Mouse (Mus musculus) liver, postnatal 0 days (tissue): ENCODE results near the gene 1700020D05Rik. TPM values are rescaled to one million over a fixed set of nuclear protein-coding genes. Genes with fewer than 3 reads are reported as not detected.

Experiments used
- ATAC-seq: fragments of 200-750 bp; cut with Nextera tagmentation; 2 replicates; pipeline ENCODE4 v1.8.0; 2017; ENCODE audit warnings: mild to moderate bottlenecking, moderate library complexity
- DNase-seq: peaks from one replicate; pipeline ENCODE4 v3.0.0-alpha.2; 2016
- H3K27ac ChIP-seq: fragments of 300-500 bp; sonication (generic); 2 replicates; pipeline ENCODE4 v1.5.1; 2014; ENCODE audit warnings: antibody characterized with exemption, moderate library complexity, mild to moderate bottlenecking, low read depth
- H3K27me3 ChIP-seq: fragments of 300-500 bp; sonication (generic); 2 replicates; pipeline ENCODE4 v1.6.1; 2014; ENCODE audit warnings: low read length, control low read depth, mixed read lengths; ENCODE audit not compliant: insufficient read depth
- H3K36me3 ChIP-seq: fragments of 300-500 bp; sonication (generic); replicated peaks from 2 replicates; pipeline ENCODE4 v1.6.1; 2014; ENCODE audit warnings: mild to moderate bottlenecking, control low read depth, low read length, moderate library complexity, mixed read lengths; ENCODE audit not compliant: insufficient read depth
- H3K4me1 ChIP-seq: fragments of 300-500 bp; sonication (generic); 2 replicates; pipeline ENCODE4 v1.6.1; 2014; ENCODE audit warnings: antibody characterized with exemption, mild to moderate bottlenecking, control low read depth; ENCODE audit not compliant: insufficient read depth
- H3K4me2 ChIP-seq: fragments of 300-500 bp; sonication (generic); 2 replicates; pipeline ENCODE4 v1.6.1; 2014; ENCODE audit warnings: low read depth, mild to moderate bottlenecking, low read length, moderate library complexity, mixed read lengths
- H3K4me3 ChIP-seq: fragments of 300-500 bp; sonication (generic); 2 replicates; pipeline ENCODE4 v1.5.1; 2014; ENCODE audit warnings: low read depth, low read length
- H3K9ac ChIP-seq: fragments of 300-500 bp; sonication (generic); replicated peaks from 2 replicates; pipeline ENCODE4 v1.6.1; 2014; ENCODE audit warnings: mild to moderate bottlenecking, moderate library complexity
- H3K9me3 ChIP-seq: fragments of 300-500 bp; sonication (generic); 2 replicates; pipeline ENCODE4 v1.6.1; 2016; ENCODE audit warnings: mild to moderate bottlenecking, control low read depth, low read length, mixed read lengths
- CTCF ChIP-seq: sonication (generic); IDR thresholded peaks from 2 replicates; pipeline ENCODE4 v1.5.1; 2016; ENCODE audit warnings: antibody characterized with exemption, low read depth
- EP300 ChIP-seq: IDR thresholded peaks from 2 replicates; pipeline ENCODE4 v1.6.1; 2016; ENCODE audit warnings: antibody characterized with exemption, low read depth, mild to moderate bottlenecking
- WGBS: fragments of 180-500 bp; shearing (Covaris S2); extraction: QIAGEN DNeasy Blood & Tissue Kit; methylation state at CpG from one replicate; pipeline ENCODE4 v1.1.7; 2014; ENCODE audit not compliant: insufficient replicate concordance; 5-methylcytosine and 5-hydroxymethylcytosine counted together
- polyA plus RNA-seq: library from polyadenylated mRNA; unstranded; fragments of >200 nt; fragmentation: Nextera tagmentation; extraction: Ambion mirVana; gene quantifications from 2 replicates; pipeline ENCODE4 v1.2.1, GENCODE M21; 2015

The 1700020D05Rik gene
- not detected in 2 replicates for polyA plus RNA-seq

DNA sequence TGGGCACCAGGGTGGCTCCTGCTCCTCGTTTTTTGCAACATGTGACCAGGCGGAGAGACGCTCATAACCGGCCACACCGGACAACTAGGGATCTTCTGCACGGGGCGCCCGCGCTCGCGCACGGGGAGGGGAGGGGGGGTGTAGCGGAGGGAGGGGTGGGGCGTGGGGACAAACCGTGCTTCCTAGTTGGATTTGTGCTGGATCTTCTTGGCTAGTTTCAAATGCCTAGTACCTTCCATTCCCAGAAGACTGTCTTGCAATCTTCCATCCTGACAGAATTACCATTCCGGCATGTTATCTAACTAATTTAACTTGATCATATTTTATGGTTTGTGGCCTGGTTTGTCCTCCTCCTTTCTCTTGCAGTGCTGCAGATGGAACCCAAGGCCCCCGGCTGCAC, at the start of gene 1700020D05Rik:
1700020D05Rik (minus strand) TSS at position 101 of the 400 bp plus-strand sequence.
- Histone ChIP-seq H3K4me3 (no peak within 1 kb of the TSS), H3K27me3 (no peaks in the 10 kb centered on the region), H3K36me3 (no peaks in the 10 kb centered on the region), H3K27ac (no peak within 1 kb of the TSS), H3K4me1 (no peaks in the 10 kb centered on the region), H3K4me2 (no peak within 1 kb of the TSS), H3K9ac (no peak within 1 kb of the TSS), H3K9me3 (no peaks in the 10 kb centered on the region)
- no peak for ATAC-seq
- no peak for DNase-seq
- TF ChIP-seq CTCF, result no peak
- TF ChIP-seq EP300, result no peak
- 83% methylated on average over 17 of the region's 17 CpGs for WGBS

DNA sequence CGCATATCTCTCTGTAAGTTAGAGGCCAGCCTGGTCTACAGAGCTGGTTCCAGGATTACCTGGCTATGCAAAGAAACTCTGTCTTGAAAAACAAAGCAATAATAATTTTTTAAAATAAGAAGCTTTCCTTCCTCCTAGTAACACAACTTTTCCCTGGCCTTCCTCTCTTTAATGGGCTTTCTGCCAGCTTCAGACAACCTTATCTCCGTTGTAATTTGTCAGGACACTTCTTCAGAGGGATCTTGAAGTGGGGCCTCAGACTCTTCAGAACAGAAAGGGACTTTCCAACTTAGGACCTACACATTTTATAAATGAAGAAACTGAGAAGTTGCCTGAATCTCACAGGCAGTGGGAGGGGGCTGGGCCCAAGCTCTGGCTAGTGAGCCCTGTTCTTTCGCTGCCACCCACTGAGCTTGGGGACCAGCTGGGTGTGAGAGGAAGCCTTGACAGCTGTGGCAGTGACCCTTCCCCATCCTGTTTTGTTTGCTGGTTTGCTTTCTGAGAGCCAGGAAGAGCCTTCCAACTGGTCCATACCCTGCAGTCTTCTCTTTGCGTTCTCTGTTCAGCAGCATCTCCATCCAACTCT, 44.0 kb upstream of the 1700020D05Rik start:
- H3K27ac ChIP-seq, result no peak overlapping the region
- no peaks in the 10 kb centered on the region for H3K27me3 ChIP-seq
- no peaks in the 10 kb centered on the region for H3K4me1 ChIP-seq
- no peak overlapping the region for H3K4me3 ChIP-seq
- no peak overlapping the region for H3K4me2 ChIP-seq
- WGBS, result 57% methylated on average over 4 of the region's 4 CpGs
- no peaks in the 10 kb centered on the region for H3K36me3 ChIP-seq
- no peak for ATAC-seq
- H3K9me3 ChIP-seq, result no peaks in the 10 kb centered on the region
- TF ChIP-seq CTCF (no peak), EP300 (no peak)
- DNase-seq, result no peak
- no peak overlapping the region for H3K9ac ChIP-seq

DNA sequence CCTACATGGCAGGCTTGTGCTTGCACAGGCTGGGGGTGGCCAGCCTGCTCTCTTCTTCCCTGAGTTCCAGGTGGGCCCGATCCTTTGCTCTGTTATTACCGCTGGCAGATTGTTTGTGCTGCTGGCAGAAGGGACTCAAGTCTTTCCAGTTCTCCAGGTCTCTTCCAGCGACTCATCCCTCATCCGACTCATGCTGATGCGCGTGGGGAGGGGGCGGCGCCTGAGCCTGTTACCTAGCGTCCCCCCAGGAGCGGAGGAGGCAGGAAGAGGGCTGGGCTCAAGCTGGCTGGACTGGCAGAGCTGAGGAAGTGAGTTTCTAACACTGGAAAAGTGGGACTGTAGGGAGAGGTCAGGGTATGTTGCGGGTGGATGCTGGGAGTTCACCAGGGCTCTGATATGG, 40.4 kb upstream of the 1700020D05Rik start:
- WGBS, result 69% methylated on average over 11 of the region's 11 CpGs
- H3K4me1 ChIP-seq, result no peaks in the 10 kb centered on the region
- no peak overlapping the region for H3K4me3 ChIP-seq
- no peak overlapping the region for H3K27ac ChIP-seq
- no peaks in the 10 kb centered on the region for H3K36me3 ChIP-seq
- no peaks in the 10 kb centered on the region for H3K9me3 ChIP-seq
- TF ChIP-seq EP300 (no peak), CTCF (no peak)
- H3K27me3 ChIP-seq, result no peaks in the 10 kb centered on the region
- no peak overlapping the region for H3K4me2 ChIP-seq
- DNase-seq, result no peak
- no peak overlapping the region for H3K9ac ChIP-seq
- ATAC-seq, result no peak

DNA sequence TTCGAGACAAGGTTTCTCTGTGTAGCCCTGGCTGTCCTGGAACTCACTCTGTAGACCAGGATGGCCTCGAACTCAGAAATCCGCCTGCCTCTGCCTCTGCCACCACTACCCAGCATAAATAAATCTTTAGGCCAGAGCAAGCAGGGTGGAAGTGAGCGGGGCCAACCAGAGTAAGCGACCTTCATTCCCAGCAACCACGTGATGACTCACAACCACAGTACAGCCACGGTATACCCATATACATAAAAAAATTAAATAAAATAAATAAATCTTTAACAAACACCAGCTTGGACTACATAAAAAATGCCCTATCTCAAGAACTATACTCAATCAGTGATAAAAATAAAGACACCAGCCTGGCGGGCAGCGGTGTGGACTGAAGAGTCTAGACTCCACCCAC, 39.8 kb upstream of the 1700020D05Rik start:
- TF ChIP-seq EP300 (no peak), CTCF (no peak)
- H3K36me3 ChIP-seq, result no peaks in the 10 kb centered on the region
- no peaks in the 10 kb centered on the region for H3K27me3 ChIP-seq
- no peak overlapping the region for H3K27ac ChIP-seq
- H3K9ac ChIP-seq, result no peak overlapping the region
- DNase-seq (no peak), ATAC-seq (no peak)
- H3K4me2 ChIP-seq, result no peak overlapping the region
- no peaks in the 10 kb centered on the region for H3K4me1 ChIP-seq
- 75% methylated on average over 9 of the region's 9 CpGs for WGBS
- no peak overlapping the region for H3K4me3 ChIP-seq
- no peaks in the 10 kb centered on the region for H3K9me3 ChIP-seq

DNA sequence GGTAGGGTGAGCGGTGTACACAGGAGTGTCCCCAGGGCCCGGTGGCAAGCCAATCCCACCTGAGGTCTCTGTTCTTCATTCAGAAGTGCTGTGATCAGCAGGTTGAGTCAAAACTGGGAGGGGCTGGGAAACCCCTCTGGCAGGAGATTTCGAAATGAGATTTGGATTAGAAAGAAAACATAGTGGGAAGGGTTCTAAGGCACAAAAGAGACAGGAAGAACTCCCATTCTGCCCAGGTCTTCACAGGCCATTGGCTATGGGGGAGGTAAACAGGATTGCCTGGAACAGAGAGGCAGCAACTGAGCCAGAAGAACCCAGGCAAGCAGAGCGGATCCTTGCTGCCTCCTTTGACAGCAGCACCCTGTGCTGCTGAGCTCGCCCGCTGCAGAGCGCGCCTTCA, 35.2 kb upstream of the 1700020D05Rik start:
- WGBS, result 80% methylated on average over 8 of the region's 8 CpGs
- TF ChIP-seq CTCF, result no peak
- no peak for TF ChIP-seq EP300
- ATAC-seq, result no peak

DNA sequence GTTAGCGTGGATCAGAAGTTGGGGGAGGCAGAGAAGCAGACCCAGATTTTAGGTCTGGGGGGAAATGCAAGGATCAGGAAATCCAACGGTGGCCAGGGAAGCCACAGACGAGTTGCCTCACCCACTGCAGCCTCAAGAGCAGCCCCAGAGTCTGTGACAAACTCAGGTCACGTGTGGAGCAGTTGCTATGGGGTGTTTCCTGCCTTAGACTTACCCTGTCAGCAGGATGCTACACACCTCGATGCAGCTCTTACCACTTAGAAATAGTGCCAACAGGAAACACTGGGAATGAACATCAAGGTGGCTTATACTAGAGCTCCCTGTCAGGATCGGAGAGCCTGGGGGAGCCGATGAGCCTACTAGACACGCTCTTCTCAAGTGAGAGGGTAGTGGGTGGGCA, 28.9 kb upstream of the 1700020D05Rik start:
- Histone ChIP-seq H3K4me2 (no peak overlapping the region), H3K27me3 (no peaks in the 10 kb centered on the region), H3K36me3 (no peaks in the 10 kb centered on the region), H3K9me3 (no peaks in the 10 kb centered on the region), H3K9ac (no peak overlapping the region), H3K4me1 (peaks cover 5% of the 10 kb centered on the region), H3K27ac (no peak overlapping the region), H3K4me3 (no peak overlapping the region)
- WGBS, result 58% methylated on average over 8 of the region's 8 CpGs
- ATAC-seq, result no peak
- no peak for DNase-seq
- TF ChIP-seq EP300, result no peak
- no peak for TF ChIP-seq CTCF

More for the DNA sequence above, 35.2 kb upstream of the 1700020D05Rik start:
- no peak overlapping the region for H3K9ac ChIP-seq
- no peaks in the 10 kb centered on the region for H3K36me3 ChIP-seq
- H3K27ac ChIP-seq, result no peak overlapping the region
- H3K4me2 ChIP-seq, result no peak overlapping the region
- H3K27me3 ChIP-seq, result no peaks in the 10 kb centered on the region
- no peaks in the 10 kb centered on the region for H3K9me3 ChIP-seq
- no peak for DNase-seq
- no peak overlapping the region for H3K4me3 ChIP-seq
- H3K4me1 ChIP-seq, result no peaks in the 10 kb centered on the region
